Mouse (Mus musculus) CH12.LX (cell line): ENCODE measurements around the gene Mob4.

Experiments
- CTCF ChIP-seq, 2 experiments: IDR thresholded peaks in 1 of 2; conservative IDR thresholded peaks in 1 of 2; 2 replicates each; pipeline ENCODE4 v1.5.1; 2011 to 2012; ENCODE audit warnings: low read depth in 2 of 2, low read length in 2 of 2, improper control_type of control experiment in 1 of 2, inconsistent platforms in 1 of 2, mild to moderate bottlenecking in 1 of 2, moderate library complexity in 1 of 2
- SMC3 ChIP-seq: IDR thresholded peaks from 2 replicates; pipeline ENCODE4 v1.6.1; 2011; ENCODE audit warnings: low read depth, low read length, improper control_type of control experiment

GRCm38 (mm10) chr1:55088611-55089497 lies 42.2 kb upstream of the Mob4 start:
- TF ChIP-seq SMC3 = no peak
- no peak for TF ChIP-seq CTCF (conservative IDR thresholded peaks at IDR 0.05 in 1 of 2, IDR thresholded peaks at IDR 0.05 in 1 of 2; ENCODE audit: low read depth in 2 of 2, low read length in 2 of 2)
